ENCODE assay signal across 11 mouse cellular contexts in the genomic region with DNA sequence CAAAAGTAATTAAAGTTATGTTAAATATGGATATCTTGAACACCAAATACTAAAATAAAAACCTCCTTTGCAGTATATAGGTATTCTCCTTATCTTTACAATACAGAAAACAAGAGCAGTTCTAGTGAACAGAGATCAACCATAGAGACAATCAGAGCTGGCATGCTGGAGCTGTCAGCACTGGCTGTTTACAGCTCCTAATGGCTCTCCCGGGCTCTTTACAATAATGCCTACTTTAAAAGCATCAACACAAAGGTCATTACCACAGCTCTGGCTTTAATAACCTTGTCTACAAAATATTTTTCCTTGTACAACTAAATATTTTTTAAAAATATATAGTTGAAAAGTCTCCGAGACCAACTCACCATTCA. TPM values are rescaled to one million over a fixed set of nuclear protein-coding genes. Genes with fewer than 3 reads are reported as not detected.
A peak's percentile ranks its signal among the peaks of the same experiment; 100 is the strongest.
DNase-seq lines count a peak whose midpoint lies in the region; ATAC-seq lines count a peak whose summit lies in the region.
"Had no signal": no experiment of that assay in that cellular context is flagged by ENCODE, and none has a peak within 500 bp of the region (broad histone marks: within the 10 kb centered on the region; RNA-seq: fewer than 3 reads in every experiment).

No protein-coding gene starts in this region.

- peak overlapping the region; percentile 39 for H3K4me2 ChIP-seq in lung, embryonic 15.5 days
- H3K4me2 ChIP-seq: kidney, embryonic 15.5 days had no signal

- ATAC-seq in cerebellum, adult (ENCODE audit: insufficient number of reproducible peaks, low FRiP score, low TSS enrichment), result no peak
- ATAC-seq in lung, embryonic 15.5 days (ENCODE audit: borderline replicate concordance, extremely low read depth, low FRiP score, low TSS enrichment), result no peak
- ATAC-seq in megakaryocyte-erythroid progenitor cell, adult 5-6 weeks (replicated peaks; ENCODE audit: low FRiP score, low TSS enrichment, poor library complexity, severe bottlenecking), result 0 out of 2 replicates have a peak, but pooled peaks have one; percentile 25

- no peak overlapping the region for H3K4me3 ChIP-seq in lung, embryonic 15.5 days
- H3K4me3 ChIP-seq: embryonic facial prominence, embryonic 12.5 days; kidney, embryonic 15.5 days had no signal

- intact Hi-C loops in gastrocnemius, postnatal 36 days (cut with DNase I), result no loop called here

- peaks cover 6% of the 10 kb centered on the region for H3K4me1 ChIP-seq in lung, embryonic 15.5 days
- H3K4me1 ChIP-seq: kidney, embryonic 15.5 days had no signal

- no peak overlapping the region for H3K9ac ChIP-seq in lung, embryonic 15.5 days
- H3K9ac ChIP-seq: embryonic facial prominence, embryonic 12.5 days; kidney, embryonic 15.5 days had no signal

- peak; percentile 71 for DNase-seq in cerebellum, adult 9-10 months
- no peak for DNase-seq in lung, postnatal 36 days
- DNase-seq in telencephalon, adult 2 months (ENCODE audit: low read depth, low spot score), result peak; percentile 19
- no peak for DNase-seq in right cerebral cortex, postnatal 36 days (ENCODE audit: low spot score in 2 of 2)
- DNase-seq in gastrocnemius, postnatal 36 days, result no peak
- DNase-seq: left cerebral cortex, postnatal 4 days had no signal

- H3K27me3 ChIP-seq in lung, embryonic 15.5 days, result no peaks in the 10 kb centered on the region
- H3K27me3 ChIP-seq: embryonic facial prominence, embryonic 12.5 days; kidney, embryonic 15.5 days had no signal

- WGBS in lung, embryonic 15.5 days, result 36% methylated on average over 2 of the region's 2 CpGs

- no peaks in the 10 kb centered on the region for H3K36me3 ChIP-seq in lung, embryonic 15.5 days
- H3K36me3 ChIP-seq: embryonic facial prominence, embryonic 12.5 days had no signal

- H3K27ac ChIP-seq in lung, embryonic 15.5 days, result no peak overlapping the region
- H3K27ac ChIP-seq: kidney, embryonic 15.5 days had no signal

- no peaks in the 10 kb centered on the region for H3K9me3 ChIP-seq in lung, embryonic 15.5 days
- H3K9me3 ChIP-seq: embryonic facial prominence, embryonic 12.5 days; kidney, embryonic 15.5 days had no signal

RNA-seq across cellular contexts. Expression of gene Prkacb, which starts 43.2 kb away (rescaled TPM):
- 63.3 and 64.5 TPM in 2 replicates for polyA plus RNA-seq in lung, embryonic 15.5 days (2015; fragmentation: Nextera tagmentation; extraction: Ambion mirVana)
- 33.4 and 35.9 TPM in 2 replicates for total RNA-seq in megakaryocyte-erythroid progenitor cell, adult 5-6 weeks (2014; fragmentation: Nextera tagmentation)
- total RNA-seq in megakaryocyte-erythroid progenitor cell, adult 5-6 weeks (2017), result 39.0 and 68.3 TPM in 2 replicates
- total RNA-seq in gastrocnemius, postnatal 36 days (2021), result 10 to 100 TPM; 35.5 to 39.4 TPM

Comparison
In these comparisons a context has a peak if more than half of its experiments do, and no peak if none do; other contexts are left out.
1. DNase-seq: peak in cerebellum, adult 9-10 months (single experiment) and telencephalon, adult 2 months (single experiment); none in lung, postnatal 36 days (single experiment), right cerebral cortex, postnatal 36 days (0 of 2) and gastrocnemius, postnatal 36 days (0 of 2).